ENCODE assay signal across 20 mouse cellular contexts in genomic region chr19:49964679-49965078, GRCm38 (mm10).
A peak's percentile ranks its signal among the peaks of the same experiment; 100 is the strongest.
DNase-seq lines count a peak whose midpoint lies in the region; ATAC-seq and TF ChIP-seq lines count a peak whose summit lies in the region.
"Had no signal": no experiment of that assay in that cellular context is flagged by ENCODE, and none has a peak within 500 bp of the region (broad histone marks: within the 10 kb centered on the region; RNA-seq: fewer than 3 reads in every experiment).

No protein-coding gene starts in this region.

- no peak for TF ChIP-seq CTCF in forebrain, postnatal 0 days (IDR thresholded peaks at IDR 0.05; ENCODE audit: low read depth)

- H3K36me3 ChIP-seq in forebrain, embryonic 15.5 days = no peaks in the 10 kb centered on the region
- no peaks in the 10 kb centered on the region for H3K36me3 ChIP-seq in forebrain, embryonic 10.5 days (replicated peaks)
- no peaks in the 10 kb centered on the region for H3K36me3 ChIP-seq in forebrain, postnatal 0 days (ENCODE audit: insufficient read depth)
- no peaks in the 10 kb centered on the region for H3K36me3 ChIP-seq in liver, embryonic 11.5 days (ENCODE audit: control insufficient read depth, insufficient read depth, low read length)
- H3K36me3 ChIP-seq: embryonic facial prominence, embryonic 12.5 days; heart, embryonic 12.5 days; hindbrain, embryonic 10.5 days; intestine, embryonic 15.5 days had no signal

- H3K9me3 ChIP-seq in forebrain, embryonic 15.5 days = no peaks in the 10 kb centered on the region
- no peaks in the 10 kb centered on the region for H3K9me3 ChIP-seq in forebrain, embryonic 10.5 days
- H3K9me3 ChIP-seq in forebrain, postnatal 0 days (ENCODE audit: low read length) = no peaks in the 10 kb centered on the region
- no peaks in the 10 kb centered on the region for H3K9me3 ChIP-seq in liver, embryonic 11.5 days (ENCODE audit: control insufficient read depth, low read length)
- H3K9me3 ChIP-seq: embryonic facial prominence, embryonic 12.5 days; heart, embryonic 12.5 days; hindbrain, embryonic 10.5 days; intestine, embryonic 15.5 days had no signal

- peaks cover 4% of the 10 kb centered on the region; the same call in 1 of the 2 replicates for H3K4me1 ChIP-seq in forebrain, embryonic 15.5 days
- H3K4me1 ChIP-seq in forebrain, embryonic 10.5 days = no peaks in the 10 kb centered on the region
- H3K4me1 ChIP-seq in forebrain, postnatal 0 days (ENCODE audit: insufficient read depth) = no peaks in the 10 kb centered on the region
- H3K4me1 ChIP-seq in liver, embryonic 11.5 days (replicated peaks; ENCODE audit: control insufficient read depth, insufficient read depth, low read length) = no peaks in the 10 kb centered on the region
- H3K4me1 ChIP-seq: embryonic facial prominence, embryonic 12.5 days; heart, embryonic 12.5 days; hindbrain, embryonic 10.5 days; intestine, embryonic 15.5 days had no signal

- H3K27ac ChIP-seq in forebrain, embryonic 15.5 days (replicated peaks) = no peak overlapping the region
- no peak overlapping the region for H3K27ac ChIP-seq in forebrain, embryonic 10.5 days
- no peak overlapping the region for H3K27ac ChIP-seq in forebrain, postnatal 0 days (ENCODE audit: low read depth, low read length)
- no peak overlapping the region for H3K27ac ChIP-seq in liver, embryonic 11.5 days (ENCODE audit: low read depth, low read length)
- H3K27ac ChIP-seq: embryonic facial prominence, embryonic 12.5 days; gastrocnemius, adult 2 months; hindbrain, embryonic 10.5 days; hindbrain, embryonic 14.5 days; intestine, embryonic 15.5 days had no signal

- no peaks in the 10 kb centered on the region for H3K27me3 ChIP-seq in forebrain, embryonic 15.5 days
- H3K27me3 ChIP-seq in forebrain, embryonic 10.5 days (ENCODE audit: poor library complexity, severe bottlenecking) = no peaks in the 10 kb centered on the region
- H3K27me3 ChIP-seq in forebrain, postnatal 0 days (ENCODE audit: insufficient read depth, low read length) = no peaks in the 10 kb centered on the region
- H3K27me3 ChIP-seq in liver, embryonic 11.5 days (replicated peaks; ENCODE audit: control insufficient read depth, insufficient read depth, low read length) = no peaks in the 10 kb centered on the region
- H3K27me3 ChIP-seq: CH12.LX; embryonic facial prominence, embryonic 12.5 days; heart, embryonic 12.5 days; intestine, embryonic 15.5 days had no signal

- H3K4me3 ChIP-seq in forebrain, embryonic 15.5 days = no peak overlapping the region
- H3K4me3 ChIP-seq in forebrain, embryonic 10.5 days = no peak overlapping the region
- H3K4me3 ChIP-seq in forebrain, postnatal 0 days (ENCODE audit: low read depth, low read length) = no peak overlapping the region
- H3K4me3 ChIP-seq in liver, embryonic 11.5 days (ENCODE audit: low read depth, low read length) = no peak overlapping the region
- H3K4me3 ChIP-seq: embryonic facial prominence, embryonic 12.5 days; gastrocnemius, adult 2 months; heart, embryonic 12.5 days; hindbrain, embryonic 10.5 days; intestine, embryonic 15.5 days had no signal

- H3K9ac ChIP-seq in forebrain, embryonic 15.5 days (replicated peaks) = no peak overlapping the region
- H3K9ac ChIP-seq in forebrain, postnatal 0 days = no peak overlapping the region
- no peak overlapping the region for H3K9ac ChIP-seq in liver, embryonic 11.5 days (ENCODE audit: low read depth, low read length)
- H3K9ac ChIP-seq: embryonic facial prominence, embryonic 12.5 days; heart, embryonic 12.5 days; hindbrain, embryonic 14.5 days; intestine, embryonic 15.5 days had no signal

- no peak for DNase-seq in forebrain, embryonic 10.5 days (ENCODE audit: extremely low spot score, low spot score)
- DNase-seq in retina, postnatal 1 day = peak; percentile 10
- no peak for DNase-seq in retina, embryonic 14.5 days (ENCODE audit: low spot score)
- peak; percentile 43 for DNase-seq in brain, adult 2 months (ENCODE audit: low read depth, low spot score)
- no peak for DNase-seq in forebrain, postnatal 0 days
- no peak for DNase-seq in liver, embryonic 11.5 days (ENCODE audit: low spot score)
- DNase-seq: adrenal gland, adult 2 months; adrenal gland, postnatal 36 days; cerebellum, adult 11-12 months; cerebellum, adult 9-10 months; cerebellum, postnatal 25 days; gastrocnemius, adult 2 months; gastrocnemius, postnatal 25 days had no signal

- ATAC-seq in forebrain, embryonic 15.5 days (replicated peaks) = peak; percentile 46
- ATAC-seq in forebrain, postnatal 0 days = peak; percentile 23; the same call in 1 of the 2 replicates
- ATAC-seq in liver, embryonic 11.5 days (replicated peaks; ENCODE audit: low FRiP score) = no peak
- ATAC-seq: intestine, embryonic 15.5 days had no signal

- 30% methylated on average over 5 of the region's 5 CpGs for WGBS in forebrain, embryonic 15.5 days
- 71% methylated on average over 5 of the region's 5 CpGs for WGBS in forebrain, embryonic 10.5 days
- WGBS in forebrain, postnatal 0 days = 19% methylated on average over 5 of the region's 5 CpGs
- WGBS in liver, embryonic 11.5 days = 73% methylated on average over 5 of the region's 5 CpGs

- H3K4me2 ChIP-seq in forebrain, embryonic 15.5 days (replicated peaks) = no peak overlapping the region
- H3K4me2 ChIP-seq in forebrain, postnatal 0 days (ENCODE audit: low read depth) = no peak overlapping the region
- no peak overlapping the region for H3K4me2 ChIP-seq in liver, embryonic 11.5 days
- H3K4me2 ChIP-seq: embryonic facial prominence, embryonic 12.5 days; heart, embryonic 12.5 days; hindbrain, embryonic 14.5 days; intestine, embryonic 15.5 days had no signal

Comparison
In these comparisons a context has a peak if more than half of its experiments do, and no peak if none do; other contexts are left out.
1. DNase-seq: peak in retina, postnatal 1 day (single experiment) and brain, adult 2 months (single experiment); none in forebrain, embryonic 10.5 days (single experiment), retina, embryonic 14.5 days (single experiment), forebrain, postnatal 0 days (single experiment) and liver, embryonic 11.5 days (single experiment).